Mouse (Mus musculus): ENCODE measurements around the gene Tnni3.
A peak's percentile ranks its signal among the peaks of the same experiment; 100 is the strongest.
"Not testable (repeated sequence)": the region's sequence is repeated elsewhere in the genome, so short reads cannot be mapped to it uniquely, and the experiment has no call there.

Tnni3 gene

GRCm38 (mm10) chr7:4524212-4524922, at the start of gene Tnni3:
Gene Tnni3 (minus strand): TSS chr7:4524229.
- peak; percentile 77 for DNase-seq (ENCODE audit: low read depth, low spot score)

- DNase-seq (ENCODE audit: low read depth, low spot score) = not testable (repeated sequence)
These were observed 48.3 kb upstream of the Tnni3 start for GRCm38 (mm10) chr7:4572361-4572760.

GRCm38 (mm10) chr7:4562660-4563059, 38.6 kb upstream of the Tnni3 start:
- DNase-seq (ENCODE audit: low read depth, low spot score) = no peak

GRCm38 (mm10) chr7:4557167-4557560, 33.1 kb upstream of the Tnni3 start:
- DNase-seq (ENCODE audit: low read depth, low spot score) = no peak

DNA sequence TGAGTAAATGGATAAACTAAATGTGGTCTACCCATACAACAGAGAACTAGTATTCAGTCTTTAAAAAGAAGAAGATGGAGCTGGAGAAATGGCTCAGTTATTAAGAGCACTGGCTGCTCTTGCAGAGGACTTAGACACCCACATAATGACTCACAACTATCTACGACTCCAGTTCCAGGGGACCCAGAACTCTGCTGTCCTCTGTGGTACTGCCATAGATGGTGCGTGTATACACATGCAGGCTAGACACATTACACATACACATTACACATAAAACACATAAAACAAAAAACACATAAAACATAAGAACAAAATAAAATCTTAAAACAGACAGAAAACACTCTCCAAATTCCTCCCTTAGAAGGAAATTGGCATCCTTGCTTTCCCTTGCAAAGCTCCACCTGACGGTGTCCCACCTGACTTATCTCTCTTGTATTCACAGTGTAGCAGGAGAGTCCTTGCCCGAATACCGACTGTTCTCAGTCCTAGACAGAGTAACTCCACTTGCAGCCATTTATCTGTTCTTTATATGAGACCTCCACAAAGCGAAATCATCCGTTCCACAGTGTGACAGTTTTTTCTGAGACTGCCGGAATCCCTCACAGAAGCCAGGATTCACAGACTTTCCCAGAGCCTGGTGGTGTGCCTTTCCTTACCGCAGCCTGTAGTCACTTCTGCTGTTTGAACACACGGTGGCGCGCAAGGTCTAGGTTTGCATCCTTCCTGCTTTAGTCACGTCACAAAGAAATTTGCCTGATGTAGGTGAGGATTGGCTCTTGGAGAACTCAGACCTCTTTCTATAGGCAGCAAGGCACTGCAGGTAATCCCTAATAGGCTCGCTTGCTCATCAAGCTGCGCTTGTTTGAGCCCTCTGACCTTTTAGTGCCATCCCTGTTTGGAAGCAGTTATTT, 32.5 kb upstream of the Tnni3 start:
- DNase-seq (ENCODE audit: low read depth, low spot score) = peak; percentile 91

- DNase-seq (ENCODE audit: low read depth, low spot score) = peak; percentile 30
These were observed 23.2 kb upstream of the Tnni3 start, which contains the start of gene Syt5 for GRCm38 (mm10) chr7:4547221-4547641. Gene Syt5 (minus strand): TSS chr7:4547541.

GRCm38 (mm10) chr7:4546591-4547131, 22.6 kb upstream of the Tnni3 start:
- DNase-seq (ENCODE audit: low read depth, low spot score) = peak; percentile 93

DNA sequence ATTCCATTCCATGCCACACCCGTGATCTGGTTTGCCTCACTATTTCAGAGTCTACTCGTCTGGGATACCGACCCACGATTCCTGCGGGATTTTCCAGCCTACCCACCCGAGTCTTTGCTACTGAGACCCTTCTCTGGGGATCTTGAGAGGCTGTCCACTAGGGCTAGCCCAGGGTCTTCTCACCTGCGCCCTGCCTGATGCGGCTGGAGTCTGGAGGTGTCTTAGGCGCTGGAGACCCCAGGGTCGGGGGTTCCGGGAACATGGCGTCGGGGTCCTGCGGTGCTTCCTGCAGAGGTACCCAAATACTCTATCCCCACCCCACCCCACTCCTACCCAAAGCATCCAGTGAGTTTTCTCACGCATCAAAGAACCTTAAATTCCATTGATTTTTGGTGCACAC, 22.0 kb upstream of the Tnni3 start:
- DNase-seq (ENCODE audit: low read depth, low spot score) = no peak

DNA sequence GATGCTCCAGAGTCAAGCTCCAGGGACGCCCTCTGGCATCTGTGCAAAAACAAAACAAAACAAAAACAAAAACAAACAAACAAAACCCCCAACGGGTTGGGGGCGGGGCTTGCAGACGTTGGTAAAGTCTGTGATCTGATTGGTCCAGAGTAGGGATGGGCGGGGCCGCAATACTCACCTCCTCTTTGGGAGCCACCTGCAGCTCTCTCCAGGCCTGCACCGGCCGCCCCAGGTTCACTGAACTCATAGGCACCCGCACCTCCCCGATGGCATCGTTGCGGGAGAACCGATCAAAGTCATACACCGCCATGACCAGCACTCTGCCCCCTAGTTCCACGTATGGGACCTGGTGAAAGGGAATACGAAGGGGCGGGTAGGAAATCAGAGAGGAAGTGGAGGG, 18.0 kb upstream of the Tnni3 start:
- no peak for DNase-seq (ENCODE audit: low read depth, low spot score)

GRCm38 (mm10) chr7:4541344-4541743, 17.3 kb upstream of the Tnni3 start:
- DNase-seq (ENCODE audit: low read depth, low spot score) = no peak

GRCm38 (mm10) chr7:4539019-4539418, 15.0 kb upstream of the Tnni3 start:
- DNase-seq (ENCODE audit: low read depth, low spot score) = no peak

- DNase-seq (ENCODE audit: low read depth, low spot score) = no peak
These were observed 13.2 kb upstream of the Tnni3 start for GRCm38 (mm10) chr7:4537181-4537580.

GRCm38 (mm10) chr7:4536369-4536768, 12.3 kb upstream of the Tnni3 start:
- no peak for DNase-seq (ENCODE audit: low read depth, low spot score)

DNA sequence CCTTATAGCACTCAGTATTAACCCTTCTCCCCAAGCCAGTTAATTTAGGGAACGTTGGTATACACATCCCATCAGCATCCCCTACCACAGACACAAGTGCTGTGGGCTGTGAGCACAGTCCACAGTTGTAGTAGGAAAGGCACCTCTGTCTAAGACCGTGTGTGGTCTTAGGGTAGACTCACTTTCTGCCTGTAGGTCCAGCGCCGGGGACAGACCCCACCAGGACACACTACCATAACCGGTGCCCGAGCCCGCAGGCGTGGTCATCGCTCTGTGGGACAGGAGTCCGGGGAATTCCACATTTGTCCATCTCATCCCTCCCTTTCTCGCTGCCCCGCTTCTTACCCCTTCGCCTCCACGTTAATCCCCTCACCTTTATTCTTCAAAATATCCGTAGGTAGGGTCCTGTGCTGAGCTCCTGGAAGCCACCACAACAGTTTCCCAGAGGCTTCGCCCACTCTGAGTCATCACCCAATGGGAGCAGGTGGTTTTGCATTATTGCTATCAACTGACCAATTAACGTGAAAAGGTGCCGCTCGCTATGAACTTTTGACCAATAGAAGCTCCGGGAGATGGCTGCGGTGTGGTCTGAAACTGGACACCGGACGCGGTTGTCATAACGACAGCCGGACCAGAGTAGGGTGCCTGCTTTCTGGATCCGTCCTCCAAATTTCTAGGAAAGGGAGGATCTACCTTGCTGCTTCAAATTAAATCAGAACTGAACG, 8.1 kb upstream of the Tnni3 start, which contains the start of gene Dnaaf3:
Gene Dnaaf3 (minus strand): TSS at position 449 of the 725 bp plus-strand sequence.
- DNase-seq (ENCODE audit: low read depth, low spot score) = peak; percentile 92

- not testable (repeated sequence) for DNase-seq (ENCODE audit: low read depth, low spot score)
These were observed 6.1 kb upstream of the Tnni3 start for GRCm38 (mm10) chr7:4530166-4530565.

- DNase-seq (ENCODE audit: low read depth, low spot score) = no peak
These were observed 3.3 kb upstream of the Tnni3 start for GRCm38 (mm10) chr7:4527302-4527689.

DNA sequence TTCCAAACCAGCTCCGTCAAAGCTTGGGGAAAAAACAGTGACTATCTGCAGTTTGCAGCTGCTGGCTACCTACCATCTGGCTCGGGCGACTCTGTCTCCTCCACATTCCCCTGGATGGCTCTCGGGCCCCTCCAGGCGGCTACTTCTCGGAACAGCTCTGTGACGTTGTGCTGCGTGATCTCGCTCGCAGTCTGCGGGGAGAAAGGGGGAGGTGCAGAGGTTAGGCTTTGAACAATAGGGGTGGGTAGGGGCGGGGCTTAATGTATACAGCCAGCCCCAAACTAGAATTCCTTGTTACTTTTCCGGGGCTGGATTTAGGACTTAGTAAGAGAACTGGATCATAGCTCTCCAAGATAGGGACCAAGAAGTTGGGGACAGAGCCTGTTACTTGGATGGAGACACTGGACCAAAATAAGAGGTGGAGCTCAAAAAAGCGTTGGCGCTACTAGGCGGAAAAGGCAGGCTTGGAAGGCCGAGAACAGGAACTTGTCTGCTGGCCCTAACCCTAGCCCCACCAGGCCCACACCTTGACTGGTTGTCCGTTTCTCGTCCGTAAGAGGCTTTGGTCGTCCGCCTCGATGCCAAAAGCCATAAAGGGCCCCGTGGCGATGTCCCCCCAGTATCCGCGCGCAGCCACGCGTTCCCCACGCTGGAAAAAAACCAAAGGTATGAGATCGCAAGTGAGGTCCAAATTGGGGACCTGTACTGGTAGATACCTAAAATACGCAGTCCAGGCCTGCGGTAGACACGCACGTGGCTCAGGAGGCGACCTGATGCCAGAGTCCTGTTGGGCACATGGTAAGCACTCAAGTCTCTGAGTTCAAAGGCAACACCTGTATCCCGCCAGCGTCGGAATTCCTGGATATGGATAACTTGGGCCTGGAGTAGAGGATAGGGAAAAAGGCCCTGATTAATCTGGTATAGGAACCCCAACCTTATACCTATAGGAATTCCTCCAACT, 2.6 kb upstream of the Tnni3 start:
- peak; percentile 94 for DNase-seq (ENCODE audit: low read depth, low spot score)

DNA sequence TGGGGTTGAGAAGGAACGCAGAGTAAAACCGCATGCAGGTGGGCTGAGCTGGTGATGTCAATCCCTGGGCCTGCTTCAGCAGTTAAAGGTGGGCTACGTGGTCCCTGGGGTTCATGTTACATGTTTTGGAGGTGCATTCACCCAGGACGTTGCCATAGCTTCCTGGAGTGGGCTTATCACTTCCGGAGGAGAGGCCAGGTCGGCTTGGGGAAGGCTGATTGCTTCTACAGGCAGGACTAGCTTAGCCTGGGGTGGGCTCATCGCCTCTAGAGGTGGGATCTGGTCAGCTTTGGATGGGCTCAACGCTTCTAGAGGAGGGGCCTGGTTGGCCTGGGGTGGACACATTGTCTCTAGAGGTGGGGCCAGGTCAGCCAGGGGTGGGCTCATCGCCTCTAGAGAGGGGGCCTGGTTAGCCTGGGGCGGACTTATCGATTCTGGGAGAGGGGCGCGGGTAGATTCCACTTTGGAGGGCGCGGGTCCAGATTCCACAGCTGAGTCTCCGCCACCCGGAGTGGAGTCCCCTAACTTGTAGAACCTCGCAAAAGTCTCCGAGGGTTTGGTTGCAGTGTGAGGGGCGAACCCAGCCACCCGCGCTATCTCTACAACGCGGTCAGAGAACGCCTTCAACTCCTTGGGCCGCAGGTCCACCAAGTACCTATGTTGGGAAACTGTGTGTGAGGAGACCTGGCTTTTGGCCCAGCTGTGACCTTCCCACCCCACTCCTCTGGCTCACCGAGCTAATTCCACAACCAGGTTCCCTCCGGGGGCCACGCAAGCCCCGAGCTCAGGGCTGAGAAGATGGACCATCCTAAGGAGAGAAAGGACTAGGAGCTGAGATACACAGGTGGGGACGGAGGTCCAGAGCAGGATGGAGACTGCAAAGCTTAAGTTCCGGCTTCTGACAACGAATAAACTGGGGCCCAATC, 561 bp downstream of the Tnni3 start:
- DNase-seq (ENCODE audit: low read depth, low spot score) = no peak

DNA sequence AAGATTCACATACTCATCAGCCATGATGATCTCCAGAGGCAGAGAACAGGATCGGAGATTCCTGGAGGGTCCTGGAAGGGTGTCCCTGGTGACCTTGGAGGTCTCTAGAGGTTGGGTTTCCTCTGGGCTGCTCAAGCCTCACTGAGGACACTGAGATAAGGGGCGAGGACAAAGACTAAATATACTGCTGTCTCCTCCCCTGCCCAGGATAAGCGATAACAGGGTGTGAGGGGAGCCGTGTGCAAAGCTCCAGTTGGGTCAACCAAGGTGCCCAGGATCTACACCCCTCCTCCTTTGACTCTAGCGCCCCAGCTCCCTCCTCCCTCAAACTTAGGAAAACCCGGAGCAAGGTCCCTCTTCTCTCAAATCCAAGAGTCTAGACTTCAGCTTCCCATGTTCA, 1.7 kb downstream of the Tnni3 start:
- DNase-seq (ENCODE audit: low read depth, low spot score) = no peak
